Mouse (Mus musculus) frontal cortex, postnatal 14 days (tissue): ENCODE results near the gene Ppp1r15a.
"Not testable (repeated sequence)": the region's sequence is repeated elsewhere in the genome, so short reads cannot be mapped to it uniquely, and the experiment has no call there.

Experiments
- DNase-seq, 2 experiments: peaks; one replicate each; pipeline ENCODE4 v3.0.0; 2022; ENCODE audit warnings: low spot score in 2 of 2

The Ppp1r15a gene

GRCm38 (mm10) chr7:45519345-45520120 lies 6.5 kb downstream of the Ppp1r15a start:
- no peak for DNase-seq

- DNase-seq: no peak
These were observed 7.5 kb downstream of the Ppp1r15a start for GRCm38 (mm10) chr7:45518618-45519017.

GRCm38 (mm10) chr7:45516846-45517245 lies 9.2 kb downstream of the Ppp1r15a start:
- DNase-seq: not testable (repeated sequence)

- DNase-seq: no peak
These were observed 10.6 kb downstream of the Ppp1r15a start for GRCm38 (mm10) chr7:45515436-45515835.

GRCm38 (mm10) chr7:45514411-45514810 lies 11.7 kb downstream of the Ppp1r15a start:
- no peak for DNase-seq

GRCm38 (mm10) chr7:45509912-45510787 lies 15.9 kb downstream of the Ppp1r15a start, which contains the start of gene Nucb1:
Gene Nucb1, minus strand, starts transcription at chr7:45510406.
- peak; percentile 83 to 86 for DNase-seq

- DNase-seq: no peak
These were observed 16.7 kb downstream of the Ppp1r15a start for GRCm38 (mm10) chr7:45509181-45509882.

GRCm38 (mm10) chr7:45508561-45508960 lies 17.5 kb downstream of the Ppp1r15a start:
- DNase-seq: no peak

GRCm38 (mm10) chr7:45507583-45507982 lies 18.5 kb downstream of the Ppp1r15a start:
- no peak for DNase-seq

GRCm38 (mm10) chr7:45498427-45498826 lies 27.6 kb downstream of the Ppp1r15a start:
- DNase-seq: no peak

- no peak for DNase-seq
These were observed 31.5 kb downstream of the Ppp1r15a start for GRCm38 (mm10) chr7:45494548-45494947.

GRCm38 (mm10) chr7:45492951-45493350 lies 33.1 kb downstream of the Ppp1r15a start:
- no peak for DNase-seq

- no peak for DNase-seq
These were observed 33.7 kb downstream of the Ppp1r15a start for GRCm38 (mm10) chr7:45492225-45492844.

- DNase-seq: no peak
These were observed 34.8 kb downstream of the Ppp1r15a start for GRCm38 (mm10) chr7:45491264-45491663.

- DNase-seq: no peak
These were observed 35.2 kb downstream of the Ppp1r15a start for GRCm38 (mm10) chr7:45490822-45491221.

- no peak for DNase-seq
These were observed 36.5 kb downstream of the Ppp1r15a start for GRCm38 (mm10) chr7:45489578-45489977.

GRCm38 (mm10) chr7:45488293-45489204 lies 37.5 kb downstream of the Ppp1r15a start, which contains the start of gene Dhdh:
Gene Dhdh, minus strand, starts transcription at chr7:45488805.
- peak in 1 of 2 experiments; percentile 44 for DNase-seq

GRCm38 (mm10) chr7:45487861-45488292 lies 38.2 kb downstream of the Ppp1r15a start:
- DNase-seq: no peak

GRCm38 (mm10) chr7:45486761-45487415 lies 39.2 kb downstream of the Ppp1r15a start, which contains the start of gene Gm45808:
Gene Gm45808, minus strand, starts transcription at chr7:45486811.
- no peak for DNase-seq

GRCm38 (mm10) chr7:45486158-45486557 lies 39.9 kb downstream of the Ppp1r15a start:
- no peak for DNase-seq
